Mouse (Mus musculus): Measurements from ENCODE around the gene Nsmf. TPM values are rescaled to one million over a fixed set of nuclear protein-coding genes. Genes with fewer than 3 reads are reported as not detected.

Nsmf gene
- 10 to 100 TPM; 14.5 to 19.9 TPM for total RNA-seq (2023)

DNA sequence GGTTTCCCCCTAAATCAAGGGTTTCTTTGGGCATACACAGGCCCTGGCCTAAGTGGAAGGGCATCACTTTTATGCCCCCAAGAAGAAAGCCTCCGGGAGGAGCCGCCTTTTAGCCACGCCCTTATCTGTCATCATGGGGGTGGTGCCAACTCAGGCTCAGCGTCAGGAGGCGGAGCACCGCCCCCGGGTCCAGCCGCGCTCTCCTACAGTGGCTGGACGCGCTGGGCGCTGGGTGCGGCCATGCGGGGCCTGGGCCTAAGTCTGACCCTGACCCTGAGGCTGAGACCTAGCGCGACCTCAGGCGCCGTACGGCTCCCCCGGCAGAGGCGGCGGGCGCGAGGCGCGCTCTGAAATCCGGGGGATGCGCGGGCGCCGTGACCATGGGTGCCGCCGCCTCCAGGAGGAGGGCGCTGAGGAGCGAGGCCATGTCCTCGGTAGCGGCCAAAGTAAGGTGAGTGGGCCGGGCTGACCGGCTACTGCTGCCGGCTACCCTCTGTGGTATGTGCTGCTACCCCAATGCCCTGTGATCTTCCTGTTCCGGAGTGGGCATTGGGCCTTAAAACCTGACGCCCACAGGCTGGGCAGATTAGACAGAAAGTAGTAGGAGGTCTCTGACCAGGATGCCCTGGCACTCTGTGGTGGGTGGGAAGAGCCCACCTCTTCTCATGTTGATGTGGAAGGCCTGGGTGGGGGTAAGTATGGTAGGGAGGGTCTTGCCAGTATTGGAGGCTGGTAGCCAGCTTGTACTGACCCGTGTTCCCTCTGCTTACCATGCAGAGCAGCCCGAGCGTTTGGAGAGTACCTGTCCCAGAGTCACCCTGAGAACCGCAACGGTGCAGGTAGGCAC is at the start of gene Nsmf:
TSS of gene Nsmf (plus strand) at position 135 of the 847 bp plus-strand sequence.

DNA sequence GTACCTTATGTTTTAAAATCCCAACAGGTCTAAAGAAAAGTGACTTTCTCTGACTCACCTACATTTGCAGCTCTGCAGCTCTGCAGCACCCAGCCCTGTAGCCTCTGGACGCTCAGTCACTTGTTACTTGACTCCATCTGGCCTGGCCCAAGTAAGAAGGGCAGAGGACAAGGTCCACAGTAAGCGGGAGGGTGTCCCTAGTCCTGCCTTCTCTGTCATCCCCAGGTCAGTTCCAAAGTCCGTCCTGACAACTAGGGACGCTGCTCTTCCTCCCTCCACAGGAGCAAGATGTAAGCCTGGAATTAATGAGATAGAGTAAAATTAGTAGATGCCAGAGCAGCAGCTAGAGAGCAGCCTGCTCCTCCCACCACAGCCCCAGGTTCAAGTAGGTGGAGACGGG is 25.9 kb downstream of the Nsmf start, which contains the start of gene Entpd8:
TSS of gene Entpd8 (plus strand) at position 229 of the 400 bp plus-strand sequence.

DNA sequence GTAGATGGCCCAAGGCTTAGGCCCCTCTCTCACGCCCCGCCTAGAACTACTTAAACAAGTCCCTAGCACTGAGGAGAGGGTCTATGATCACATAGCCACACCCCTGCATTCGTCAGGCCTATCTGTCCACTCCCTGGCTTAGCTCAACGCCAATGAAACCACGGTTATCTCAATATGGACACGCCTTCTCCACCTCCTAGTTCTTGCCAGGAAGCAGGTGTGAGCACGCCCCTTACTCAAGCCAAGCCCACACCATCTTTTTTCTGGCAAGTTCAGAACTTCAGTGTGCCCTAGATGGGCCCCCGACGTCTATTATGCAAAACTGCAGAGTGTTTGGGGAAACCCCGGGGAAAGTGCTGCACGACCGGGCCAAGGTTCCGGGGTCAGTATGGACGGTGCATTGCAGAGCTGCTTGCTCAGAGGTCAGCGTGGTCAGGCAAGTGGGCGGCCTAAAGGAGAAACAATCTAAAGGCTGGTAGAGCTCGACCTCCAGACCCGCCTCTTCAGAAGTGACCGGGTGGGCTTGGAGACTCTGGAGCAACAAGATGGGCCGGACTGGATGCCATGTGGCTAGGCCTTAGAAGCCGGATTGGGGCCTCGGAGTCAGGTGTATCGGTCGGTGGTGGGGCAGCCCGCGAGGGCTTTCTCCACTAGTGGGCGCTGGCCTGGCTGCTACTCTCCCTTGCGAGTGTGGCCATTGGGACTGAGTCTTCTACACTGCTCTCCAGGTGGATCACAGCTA is 41.1 kb downstream of the Nsmf start, which contains the start of gene Noxa1:
TSS of gene Noxa1 (minus strand) at position 41 of the 742 bp plus-strand sequence.

Other genes starting within 250 kb of the Nsmf start
- 10 to 100 TPM; 49.2 to 63.7 TPM for gene Ehmt1, start 134.7 kb upstream of the Nsmf start, total RNA-seq (2023)
- 100 to 1,000 TPM; 100 to 108 TPM for gene Arrdc1, start 119.1 kb upstream of the Nsmf start, total RNA-seq (2023)
- 10 to 100 TPM in 1 of 2 experiments, 1 to 10 TPM in 1; 9.1 to 11.6 TPM for gene Zmynd19, start 104.6 kb upstream of the Nsmf start, total RNA-seq (2023)
- gene Dph7, start 92.0 kb upstream of the Nsmf start, total RNA-seq (2023): 1 to 10 TPM; 4.1 to 4.4 TPM
- 10 to 100 TPM; 19.4 to 23.6 TPM for gene Mrpl41, start 79.3 kb upstream of the Nsmf start, total RNA-seq (2023)
- gene Pnpla7, start 78.3 kb upstream of the Nsmf start, total RNA-seq (2023): 100 to 1,000 TPM; 193 to 200 TPM
- gene Entpd8, start 25.9 kb downstream of the Nsmf start, total RNA-seq (2023): not detected
- not detected for gene Noxa1, start 40.8 kb downstream of the Nsmf start, total RNA-seq (2023)
- under 1 TPM; 0.57 to 0.73 TPM for gene Nrarp, start 126.4 kb downstream of the Nsmf start, total RNA-seq (2023)
- 10 to 100 TPM; 39.0 to 42.5 TPM for gene Tor4a, start 142.5 kb downstream of the Nsmf start, total RNA-seq (2023)
- 10 to 100 TPM; 46.2 to 55.8 TPM for gene Nelfb, start 157.1 kb downstream of the Nsmf start, total RNA-seq (2023)
- under 1 TPM; 0.29 to 0.40 TPM for gene Stpg3, start 160.3 kb downstream of the Nsmf start, total RNA-seq (2023)
- not detected for gene Fam166a, start 164.4 kb downstream of the Nsmf start, total RNA-seq (2023)
- 100 to 1,000 TPM; 254 to 279 TPM for gene Tubb4b, start 170.3 kb downstream of the Nsmf start, total RNA-seq (2023)
- not detected for gene Slc34a3, start 180.0 kb downstream of the Nsmf start, total RNA-seq (2023)
- gene Rnf224, start 182.4 kb downstream of the Nsmf start, total RNA-seq (2023): not detected
- gene Rnf208, start 187.9 kb downstream of the Nsmf start, total RNA-seq (2023): under 1 TPM in 1 of 2 experiments, not detected in 1; 0.29 TPM
- gene Cysrt1, start 188.1 kb downstream of the Nsmf start, total RNA-seq (2023): not detected
- 1 to 10 TPM in 1 of 2 experiments, under 1 TPM in 1; 0.53 to 3.2 TPM for gene AL732309.1, start 192.5 kb downstream of the Nsmf start, total RNA-seq (2023)
- gene Tmem203, start 201.1 kb downstream of the Nsmf start, total RNA-seq (2023): 10 to 100 TPM; 17.8 to 19.1 TPM
- 10 to 100 TPM; 12.7 to 14.6 TPM for gene Tprn, start 208.3 kb downstream of the Nsmf start, total RNA-seq (2023)
- 10 to 100 TPM; 60.4 to 61.5 TPM for gene Ssna1, start 218.1 kb downstream of the Nsmf start, total RNA-seq (2023)
- 10 to 100 TPM; 79.1 to 82.3 TPM for gene Anapc2, start 218.1 kb downstream of the Nsmf start, total RNA-seq (2023)
- not detected for gene Tmem210, start 233.8 kb downstream of the Nsmf start, total RNA-seq (2023)
- gene Lrrc26, start 235.6 kb downstream of the Nsmf start, total RNA-seq (2023): not detected

Measured in neutrophil, adult 59 days (primary cell).